Mouse (Mus musculus) B cell, adult 2 months (primary cell): ENCODE results near the gene Myo5c.
A peak's percentile ranks its signal among the peaks of the same experiment; 100 is the strongest.

Experiments
- DNase-seq, 2 experiments: peaks; one replicate each; pipeline ENCODE4 v3.0.0; 2022

Gene Myo5c

DNA sequence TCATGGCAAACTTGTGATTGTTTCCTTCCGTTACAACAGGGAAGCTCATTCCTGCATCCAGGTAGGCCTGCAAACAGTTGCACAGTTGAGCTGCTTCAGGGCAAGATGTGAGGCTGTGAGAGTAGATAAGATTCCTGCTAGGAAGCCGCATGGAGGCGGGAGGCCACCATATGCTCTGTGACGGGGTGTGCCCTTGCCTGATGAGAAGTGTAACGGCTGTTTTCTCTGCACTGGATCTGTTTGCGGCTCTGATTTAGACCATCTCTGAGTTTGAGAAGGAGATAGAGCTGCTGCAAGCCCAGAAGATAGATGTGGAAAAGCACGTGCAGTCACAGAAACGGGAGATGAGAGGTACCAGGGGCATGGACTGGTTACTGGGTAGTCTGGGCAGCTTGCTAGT lies 51.8 kb downstream of the Myo5c start:
- no peak for DNase-seq

DNA sequence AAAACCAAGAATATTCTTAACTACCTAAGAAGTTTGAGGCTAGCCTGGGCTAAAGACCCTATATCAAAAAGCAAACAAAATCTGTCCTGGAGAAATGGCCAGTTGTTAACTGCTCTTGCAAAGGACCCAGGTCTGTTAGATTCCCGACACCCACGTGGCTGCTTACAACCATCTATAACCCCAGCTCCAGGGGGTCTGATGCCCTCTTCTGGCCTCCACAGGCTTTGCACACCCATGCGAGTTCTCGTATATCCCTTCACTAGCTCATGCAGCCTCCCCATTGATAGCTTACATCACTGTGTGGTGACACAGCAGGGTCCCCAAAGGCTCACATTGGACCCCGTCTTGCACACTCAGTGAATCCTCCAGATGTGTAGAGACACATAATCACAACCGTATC lies 53.5 kb downstream of the Myo5c start:
- DNase-seq: no peak

DNA sequence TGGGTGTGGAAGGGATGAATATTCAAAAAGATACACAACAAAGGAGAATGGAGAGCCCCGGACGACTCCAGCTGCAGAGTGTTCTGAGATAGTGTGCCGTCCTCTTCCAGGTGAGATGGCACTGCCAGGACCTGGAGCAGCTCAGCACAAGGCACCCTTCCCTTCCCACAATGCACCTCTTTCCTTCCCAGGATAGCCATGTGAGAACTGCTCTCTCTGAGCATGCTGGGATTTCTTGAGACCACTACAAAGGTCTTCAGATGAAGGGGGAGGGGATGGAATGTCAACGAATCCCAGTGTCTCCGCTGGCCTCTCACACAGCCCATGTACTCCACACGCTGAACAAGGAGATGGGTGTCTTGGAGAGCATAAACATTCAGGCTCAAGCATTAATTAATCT lies 55.8 kb downstream of the Myo5c start:
- DNase-seq: no peak

DNA sequence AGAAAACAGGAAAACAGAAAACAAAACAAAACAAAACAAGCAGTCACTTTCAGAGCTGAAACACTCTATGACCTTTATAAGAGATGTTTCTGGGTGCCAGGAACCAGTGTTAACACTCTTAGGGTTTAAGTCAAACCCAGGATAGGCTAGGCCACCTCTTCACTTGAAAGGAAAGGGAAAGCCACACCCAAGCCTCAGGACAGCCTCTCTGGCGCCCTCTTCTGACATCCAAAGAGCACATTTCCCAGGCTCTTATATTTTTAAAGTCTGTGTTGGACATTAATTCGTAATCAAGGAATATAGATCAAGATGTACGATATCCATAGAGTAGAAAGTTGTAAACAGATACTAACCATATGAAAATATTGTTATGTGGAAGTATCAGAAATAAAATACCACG lies 57.7 kb downstream of the Myo5c start:
- DNase-seq: peak; percentile 9 to 12

DNA sequence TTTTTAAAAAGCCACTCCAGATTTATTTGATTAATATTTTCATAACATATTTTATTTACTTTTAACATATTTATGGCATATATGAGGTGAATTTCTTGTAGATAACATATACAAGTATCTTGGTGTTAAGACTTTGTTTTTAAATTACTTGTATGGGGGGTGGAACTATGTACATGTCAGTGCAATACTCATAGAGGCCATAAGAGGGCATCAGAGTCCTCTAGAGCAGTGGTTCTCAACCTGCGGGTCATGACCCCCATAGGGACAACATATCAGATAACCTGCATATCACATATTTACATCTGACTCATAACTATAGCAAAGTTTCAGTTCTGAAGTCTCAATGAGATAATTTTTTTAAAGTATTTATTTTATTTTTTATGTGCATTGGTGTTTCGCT lies 67.5 kb downstream of the Myo5c start:
- DNase-seq: peak; percentile 10 to 24

DNA sequence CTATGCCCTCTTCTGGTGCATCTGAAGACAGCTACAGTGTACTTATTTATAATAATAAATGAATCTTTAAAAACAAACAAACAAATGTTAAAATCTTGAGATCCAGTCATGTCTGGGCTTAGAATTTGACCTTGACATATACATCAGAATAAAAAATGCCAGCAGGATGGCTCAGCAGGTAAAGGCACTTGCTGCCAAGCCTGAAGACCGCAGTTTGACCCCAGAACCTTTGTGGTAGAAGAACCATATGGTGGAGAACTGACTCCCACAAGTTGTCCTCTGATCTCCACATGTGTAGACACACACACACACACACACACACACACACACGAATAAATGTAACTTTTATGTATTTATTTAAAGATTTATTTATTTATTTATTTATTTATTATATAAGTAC lies 71.2 kb downstream of the Myo5c start:
- DNase-seq: no peak

DNA sequence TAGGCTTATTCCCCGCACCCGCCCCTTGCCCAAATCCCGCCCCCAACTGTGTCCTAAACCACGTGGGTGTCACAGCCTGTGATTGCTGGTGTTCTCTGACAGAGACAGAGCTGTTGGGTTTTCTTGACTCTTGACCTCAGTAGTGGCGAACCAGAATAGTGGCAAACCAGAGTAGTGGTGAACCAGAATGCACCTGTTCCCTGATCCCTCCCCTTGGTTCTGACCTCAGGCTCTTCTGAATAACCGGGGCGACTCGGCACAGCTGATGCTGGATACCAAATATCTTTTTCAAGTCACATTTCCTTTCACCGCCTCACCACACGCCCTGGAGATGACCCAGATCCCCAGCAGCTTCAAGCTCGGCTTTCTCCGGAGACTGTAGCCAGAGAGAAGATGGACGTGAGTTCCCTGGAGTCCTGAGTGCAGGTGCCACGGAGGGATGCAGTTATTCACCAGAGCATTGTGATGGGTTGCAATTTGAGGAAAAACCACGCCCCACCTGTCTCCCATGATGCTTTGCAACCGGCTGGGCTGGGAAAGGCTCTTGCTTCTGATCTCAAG lies 72.0 kb downstream of the Myo5c start:
- peak in 1 of 2 experiments; percentile 4 for DNase-seq

DNA sequence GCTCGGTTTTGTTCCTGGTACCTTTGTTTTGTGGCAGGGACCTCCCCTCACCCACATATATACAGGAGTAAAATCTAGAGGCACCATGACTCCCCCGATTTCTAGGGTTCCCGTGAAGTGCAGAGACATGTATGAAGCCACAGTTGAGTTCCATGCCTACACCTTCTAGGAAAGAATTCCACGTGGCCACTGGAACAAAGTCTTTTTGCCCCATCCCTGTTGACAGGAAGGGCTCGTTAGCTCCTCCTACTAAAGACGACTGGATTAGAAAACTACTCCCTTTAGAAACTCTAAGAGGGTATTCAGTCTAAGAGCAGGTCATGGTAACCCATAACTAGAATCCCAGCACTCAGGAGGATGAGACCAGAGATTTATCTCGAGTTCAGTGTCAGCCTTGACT lies 72.5 kb downstream of the Myo5c start:
- no peak for DNase-seq

DNA sequence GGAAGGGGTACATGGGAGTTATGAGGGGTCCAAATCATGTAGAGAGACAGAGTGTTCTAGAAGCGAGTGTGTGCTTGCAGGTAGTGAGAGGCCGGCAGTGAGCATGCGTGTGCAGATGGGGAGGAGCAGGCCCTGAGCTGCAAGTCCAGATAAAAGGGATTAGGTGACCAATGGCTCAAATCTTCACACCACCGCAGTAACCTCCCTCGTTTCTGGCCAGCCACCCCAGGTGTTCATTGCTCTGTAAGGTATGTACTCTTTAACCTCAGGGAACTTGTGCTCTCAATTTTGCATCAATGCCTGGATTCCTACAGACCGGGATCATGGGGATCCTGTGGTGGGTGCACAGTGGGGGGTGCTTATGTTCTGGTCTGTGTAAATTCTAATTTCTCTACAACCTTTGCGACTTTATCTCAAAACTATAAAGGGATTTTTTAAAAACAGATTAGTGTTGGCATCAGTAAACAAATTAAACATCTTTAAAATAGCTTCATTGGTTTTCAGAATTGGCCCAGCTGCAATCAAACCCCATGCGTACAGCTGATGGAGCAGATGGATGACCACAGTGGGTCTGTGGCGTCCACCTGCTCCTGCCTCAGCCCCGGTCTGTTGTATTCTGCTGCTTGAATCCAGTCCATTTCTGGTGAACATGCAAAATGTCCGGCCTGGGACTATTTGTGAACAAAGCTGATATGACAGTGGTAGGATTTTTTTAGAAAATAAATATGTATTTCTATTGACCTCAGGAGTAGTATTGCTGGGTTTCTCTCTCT lies 74.5 kb downstream of the Myo5c start, which contains the start of gene Gnb5:
Gene Gnb5, plus strand, starts transcription at position 163 of the 773 bp plus-strand sequence.
- no peak for DNase-seq

DNA sequence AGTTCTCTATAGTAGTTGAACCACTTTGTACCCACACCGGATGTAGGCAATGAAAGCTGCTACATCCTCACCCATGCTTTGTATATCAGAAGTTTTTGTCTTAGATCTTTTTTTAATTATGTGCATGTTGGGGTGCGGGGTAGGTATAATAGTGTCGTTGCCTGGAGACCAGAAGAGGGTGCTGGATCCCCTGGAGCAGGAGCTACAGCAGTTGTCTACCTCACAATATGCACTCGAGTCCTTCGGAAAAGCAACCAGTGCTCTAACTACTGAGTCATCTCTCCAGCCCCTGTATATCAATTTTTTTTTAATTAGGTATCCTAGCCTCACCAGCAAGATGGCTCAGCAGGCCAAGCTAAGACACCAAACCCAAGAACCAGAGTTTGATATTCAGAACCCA lies 75.2 kb downstream of the Myo5c start:
- no peak for DNase-seq

DNA sequence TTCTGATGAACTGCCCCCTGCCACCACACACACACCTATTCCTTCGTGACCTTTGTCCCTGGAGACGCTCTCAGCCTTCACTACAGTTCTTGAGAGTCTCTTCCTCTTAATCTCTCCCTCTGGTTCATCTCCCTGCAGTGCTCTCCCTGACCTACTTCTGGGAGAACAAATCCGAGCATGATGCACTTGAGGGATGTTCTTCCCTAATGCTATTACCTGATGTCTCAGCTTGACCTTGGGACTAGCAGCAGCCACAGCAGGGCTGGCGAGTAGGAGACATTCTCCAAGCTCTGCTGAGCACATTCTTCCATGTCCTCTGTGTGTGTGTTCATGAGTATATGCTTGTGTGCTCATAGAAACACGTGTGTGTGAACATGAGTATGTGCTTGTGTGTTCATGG lies 76.8 kb downstream of the Myo5c start:
- DNase-seq: no peak

DNA sequence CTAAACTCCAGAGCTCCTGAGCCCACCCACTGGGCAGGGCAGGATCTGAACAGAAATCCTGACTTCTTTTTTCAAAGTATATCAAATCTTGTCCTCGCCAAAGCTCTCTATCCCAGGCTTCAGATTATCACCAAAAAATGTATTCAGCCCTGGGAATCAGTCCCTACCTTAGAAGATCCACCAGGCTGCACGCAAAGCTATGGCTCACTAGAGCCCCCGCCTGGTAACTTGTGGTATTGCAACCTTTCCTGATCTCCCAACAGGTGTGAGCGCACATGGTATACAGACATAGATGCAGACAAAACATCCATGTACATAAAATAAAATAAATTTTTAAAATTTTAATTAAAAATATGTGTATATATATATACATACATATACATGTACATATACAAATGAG lies 80.2 kb downstream of the Myo5c start:
- DNase-seq: peak; percentile 84 to 85

DNA sequence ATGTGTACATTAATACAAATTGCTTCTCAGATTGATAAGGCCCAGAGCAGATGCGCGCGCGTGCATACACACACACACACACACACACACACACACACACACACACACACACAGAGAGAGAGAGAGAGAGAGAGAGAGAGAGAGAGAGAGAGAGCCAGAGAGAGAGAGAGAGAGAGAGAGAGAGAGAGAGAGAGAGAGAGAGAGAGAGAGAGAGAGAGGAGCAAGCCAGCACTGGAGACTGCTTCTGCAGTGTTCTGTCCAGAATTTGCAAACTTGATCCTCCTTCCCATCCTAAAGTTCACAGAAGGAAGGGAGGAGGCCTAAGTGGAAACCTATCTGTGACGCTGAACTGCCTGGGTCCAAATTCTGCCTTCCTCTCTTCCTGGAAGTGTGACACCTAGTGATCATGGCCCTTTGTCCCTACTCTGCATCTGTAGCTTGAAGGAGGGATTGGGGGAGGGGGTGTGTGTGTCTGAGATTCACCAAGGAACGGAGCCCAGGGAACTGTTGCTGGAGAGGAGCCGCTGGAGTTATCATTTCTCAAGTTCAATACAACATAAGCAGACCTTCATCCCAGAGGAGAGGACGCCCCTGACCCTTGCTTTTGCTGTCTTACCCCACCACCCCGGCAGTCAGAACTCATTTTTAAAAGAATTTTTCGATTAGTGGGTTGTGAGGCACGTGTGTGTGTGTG lies 81.5 kb downstream of the Myo5c start:
- peak in 1 of 2 experiments; percentile 2 for DNase-seq

DNA sequence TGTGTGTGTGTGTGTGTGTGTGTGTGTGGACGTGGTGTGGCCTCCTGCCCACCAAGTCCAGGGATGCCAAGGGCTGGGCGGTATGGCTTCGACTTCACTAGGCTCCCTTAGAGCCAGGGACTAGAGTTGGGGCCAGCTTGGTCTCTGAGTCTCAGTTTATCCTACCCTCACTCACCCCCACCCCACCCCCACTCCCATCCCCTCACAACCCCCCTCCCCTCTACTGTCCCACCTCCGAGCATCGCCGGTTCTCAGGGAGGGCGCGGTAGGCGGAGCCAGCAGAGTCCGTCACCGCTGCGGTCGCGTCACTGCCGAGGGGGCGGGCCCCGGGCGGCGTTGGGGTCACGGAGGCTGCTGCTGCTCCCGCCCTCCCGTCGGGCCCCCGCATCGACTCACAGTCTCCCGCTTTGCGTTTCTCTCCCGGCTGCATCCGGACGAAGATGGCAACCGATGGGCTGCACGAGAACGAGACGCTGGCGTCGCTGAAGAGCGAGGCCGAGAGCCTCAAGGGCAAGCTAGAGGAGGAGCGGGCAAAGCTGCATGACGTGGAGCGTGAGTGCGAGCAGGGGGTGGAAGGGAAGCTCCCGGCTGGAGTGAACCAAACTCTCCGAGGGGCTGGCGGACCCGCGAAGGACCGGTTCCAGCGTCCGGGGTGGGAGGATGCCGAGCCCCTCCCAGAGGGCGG lies 82.2 kb downstream of the Myo5c start:
- peak; percentile 78 to 79 for DNase-seq

DNA sequence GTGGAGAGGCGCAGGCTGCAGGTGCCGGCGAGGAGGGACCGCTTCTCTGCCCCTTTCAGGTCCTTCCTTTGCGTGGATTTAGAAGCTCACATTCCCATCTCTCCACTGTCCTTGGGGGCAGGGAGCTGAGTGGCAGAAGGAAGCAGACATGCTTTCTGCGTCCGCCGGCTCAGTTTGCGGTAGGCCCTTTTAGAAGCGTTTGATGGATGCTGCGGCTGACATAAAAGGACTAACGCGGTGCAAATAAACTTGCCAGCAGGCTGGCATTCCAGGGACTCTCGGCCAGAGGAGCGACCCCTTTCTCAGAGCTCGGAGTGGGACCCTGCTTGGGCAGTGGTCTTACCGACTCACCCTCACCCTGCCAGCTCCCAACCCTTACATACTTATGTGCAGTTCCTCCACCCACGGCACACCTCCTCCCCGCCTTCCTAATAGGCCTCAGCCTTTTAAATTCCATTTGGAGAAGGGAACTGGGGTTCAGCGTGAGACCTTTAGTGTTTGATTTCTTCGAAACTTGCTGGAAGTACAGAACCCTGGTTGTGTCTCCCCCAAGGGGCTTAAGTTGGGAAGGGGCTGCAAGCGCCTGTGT lies 82.8 kb downstream of the Myo5c start:
- peak; percentile 3 to 13 for DNase-seq

DNA sequence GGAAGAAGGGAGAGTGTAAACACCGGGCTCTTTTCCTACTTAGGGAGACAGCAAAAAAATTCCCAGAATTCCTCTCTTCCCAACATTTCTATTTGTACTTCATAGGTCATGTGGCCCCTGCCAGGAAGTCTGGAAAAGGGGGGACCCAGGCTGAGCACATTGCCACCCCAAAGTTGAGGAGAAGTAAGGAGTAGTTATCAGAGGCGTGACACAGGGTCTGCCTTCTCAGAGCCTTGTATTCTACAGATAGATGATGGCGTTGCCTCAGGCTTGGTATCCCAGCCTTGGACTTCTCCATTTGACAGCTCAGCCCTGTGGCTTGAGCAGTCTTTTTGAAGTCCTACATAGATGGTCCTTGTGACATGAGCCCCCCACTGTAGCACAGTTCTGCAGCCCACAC lies 83.4 kb downstream of the Myo5c start:
- DNase-seq: no peak

DNA sequence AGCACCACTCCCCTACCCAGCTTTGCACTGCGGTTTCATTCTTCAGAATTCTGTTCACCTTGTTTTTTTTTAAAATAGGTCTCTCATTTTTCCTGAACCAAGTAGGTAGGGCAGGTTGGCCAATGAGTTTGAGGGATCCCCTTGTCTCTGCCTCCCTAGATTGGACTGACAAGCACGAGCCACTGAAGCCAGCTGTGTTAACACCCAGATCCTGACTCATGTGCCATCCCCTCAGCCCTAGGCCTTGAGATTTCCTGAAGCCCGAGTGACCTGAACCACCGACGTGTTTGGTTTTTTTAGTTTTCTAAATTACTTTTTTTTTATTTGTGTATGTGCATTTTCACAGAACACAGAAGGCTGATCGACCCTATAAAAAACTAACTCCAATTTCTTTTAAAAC lies 85.0 kb downstream of the Myo5c start:
- DNase-seq: no peak

DNA sequence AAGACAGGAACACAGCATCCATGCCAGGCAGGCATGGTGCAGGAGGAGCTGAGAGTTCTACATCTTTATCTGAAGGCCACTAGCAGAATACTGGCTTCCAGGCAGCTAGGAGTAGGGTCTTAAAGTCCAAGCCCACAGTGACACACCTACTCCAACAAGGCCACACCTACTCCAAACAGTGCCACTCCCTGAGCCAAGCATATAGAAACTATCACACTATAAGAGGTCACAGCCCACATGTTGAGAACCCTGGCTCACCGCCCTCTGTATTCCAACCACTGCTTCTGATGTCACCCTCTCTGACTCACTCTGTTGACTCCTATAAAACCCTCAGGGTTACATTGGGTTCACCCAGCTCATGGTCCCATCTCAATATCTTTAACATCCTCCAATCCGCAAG lies 86.4 kb downstream of the Myo5c start:
- DNase-seq: no peak

DNA sequence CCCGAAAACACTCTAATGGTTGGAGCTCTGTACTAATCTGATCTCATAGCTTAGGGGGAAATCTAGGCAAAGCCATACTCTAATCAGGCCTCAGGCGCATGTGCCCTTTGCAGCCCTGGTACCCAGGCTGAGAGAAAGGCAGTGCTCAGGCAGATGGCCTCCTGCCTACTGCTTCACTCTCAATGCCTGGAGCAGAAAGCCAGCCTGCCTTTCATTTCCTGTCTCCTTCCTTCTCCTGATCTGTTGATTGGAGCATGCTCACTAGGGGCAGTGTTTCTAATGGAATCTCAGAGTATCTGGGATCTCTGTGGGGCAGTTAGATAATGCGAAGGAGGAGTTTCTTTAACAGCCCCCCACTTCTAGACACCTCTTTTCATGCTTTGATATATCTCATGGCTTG lies 87.5 kb downstream of the Myo5c start:
- no peak for DNase-seq

DNA sequence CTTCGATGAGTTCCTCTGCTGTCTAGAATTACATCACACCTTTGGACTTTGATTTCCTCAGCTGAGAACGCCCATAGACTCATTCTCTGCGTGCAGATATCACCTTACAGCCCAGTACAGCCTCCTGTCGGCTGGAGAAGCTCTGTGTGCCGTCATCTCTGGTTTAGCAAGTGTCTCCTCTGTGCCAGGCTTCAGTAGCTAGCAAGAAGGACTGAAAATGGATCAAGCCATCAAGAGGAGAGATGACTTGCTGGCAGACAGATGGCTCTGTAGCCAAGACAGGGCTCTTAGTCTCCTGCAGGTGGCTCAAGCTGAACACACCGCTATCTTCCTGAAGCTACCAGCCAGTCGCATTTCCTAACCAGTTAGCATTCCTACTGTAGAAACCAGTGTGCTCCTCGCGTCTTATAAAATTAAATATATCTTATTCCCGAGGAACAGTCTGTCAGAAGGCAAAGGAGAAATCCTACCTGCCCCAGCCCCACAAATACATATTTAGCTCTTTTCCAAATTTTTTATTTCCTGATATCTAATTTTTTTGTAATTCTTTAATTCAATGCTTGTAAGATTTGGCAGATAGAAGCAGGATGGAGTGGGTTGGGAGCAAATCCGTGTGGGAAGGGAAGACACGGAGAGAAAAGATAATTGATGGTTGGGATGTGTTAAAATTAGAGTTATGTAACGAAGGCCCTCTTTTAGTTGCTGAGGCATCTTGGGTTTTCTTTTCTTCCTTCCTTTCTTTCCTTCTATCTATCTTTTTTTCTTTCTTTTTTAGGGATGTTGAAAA lies 90.5 kb downstream of the Myo5c start:
- DNase-seq: no peak

DNA sequence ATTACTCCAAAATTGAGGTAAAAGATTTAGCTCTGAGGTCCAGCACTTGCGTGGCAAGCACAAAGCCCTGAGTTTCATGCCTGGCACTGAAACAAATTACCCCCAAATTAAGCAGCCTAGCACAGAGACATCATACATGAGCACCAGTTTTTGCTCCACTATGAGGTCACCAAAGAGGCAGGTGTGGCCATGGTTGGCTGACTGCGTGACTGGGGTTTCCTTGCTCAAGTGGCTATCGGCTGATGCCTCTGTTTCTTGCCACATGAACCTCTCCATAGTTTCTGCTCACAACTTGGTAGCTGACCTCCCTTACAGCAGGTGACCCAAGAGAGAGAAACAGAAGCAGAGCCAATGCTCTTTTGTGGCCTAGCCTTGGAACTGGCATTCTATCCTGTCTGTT lies 96.2 kb downstream of the Myo5c start:
- no peak for DNase-seq

DNA sequence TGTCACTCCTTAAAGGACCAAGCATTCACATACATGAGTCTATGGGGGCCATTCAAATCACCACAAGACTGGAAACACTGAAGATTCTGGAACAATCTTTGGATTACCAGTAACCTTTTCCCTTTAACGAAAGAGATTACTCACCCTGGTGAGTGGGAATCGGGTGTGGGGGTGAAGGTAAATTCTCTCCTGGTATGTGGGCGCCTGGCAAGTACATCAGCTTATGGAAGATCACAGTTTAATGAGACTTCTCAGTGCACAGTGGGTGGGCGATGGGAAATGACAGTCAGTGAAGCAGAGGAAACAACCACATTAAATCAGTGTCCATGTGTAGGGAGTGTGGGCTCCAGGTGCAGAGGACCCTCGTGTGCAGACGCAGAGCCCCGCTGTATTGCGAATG lies 99.0 kb downstream of the Myo5c start:
- DNase-seq: no peak
